Comparison of ENCODE assay signal across 8 mouse cellular contexts in genomic region chr6:143174906-143175656, GRCm38 (mm10). TPM values are rescaled to one million over a fixed set of nuclear protein-coding genes. Genes with fewer than 3 reads are reported as not detected.
DNase-seq lines count a peak whose midpoint lies in the region; ATAC-seq and TF ChIP-seq lines count a peak whose summit lies in the region.

No protein-coding gene starts in this region.

- 57% methylated on average over 3 of the region's 3 CpGs for WGBS in hindbrain, embryonic 10.5 days
- WGBS in hindbrain, embryonic 13.5 days = 44% methylated on average over 3 of the region's 3 CpGs
- 27% methylated on average over 3 of the region's 3 CpGs for WGBS in limb, embryonic 15.5 days

- no peak overlapping the region for H3K9ac ChIP-seq in hindbrain, embryonic 13.5 days
- H3K9ac ChIP-seq in MEL (ENCODE audit: control insufficient read depth, low read depth, low read length, poor library complexity, severe bottlenecking) = no peak overlapping the region
- H3K9ac ChIP-seq in limb, embryonic 15.5 days = no peak overlapping the region

- no peak overlapping the region for H3K4me2 ChIP-seq in hindbrain, embryonic 13.5 days
- no peak overlapping the region for H3K4me2 ChIP-seq in limb, embryonic 15.5 days

- 0 out of 2 replicates have a peak, but pooled peaks cover 8% of the 10 kb centered on the region for H3K4me1 ChIP-seq in hindbrain, embryonic 10.5 days (replicated peaks)
- peaks cover 29% of the 10 kb centered on the region for H3K4me1 ChIP-seq in hindbrain, embryonic 13.5 days (replicated peaks)
- H3K4me1 ChIP-seq in MEL (ENCODE audit: control insufficient read depth in 1 of 2, insufficient read depth in 2 of 2, low read length in 2 of 2) = peaks cover 0 to 1% of the 10 kb centered on the region in 2 experiments; a peak in 2 of 4 replicates
- H3K4me1 ChIP-seq in cortical plate, adult 2 months (ENCODE audit: control insufficient read depth, insufficient read depth, low read length) = peaks cover 8% of the 10 kb centered on the region
- peaks cover 25% of the 10 kb centered on the region for H3K4me1 ChIP-seq in limb, embryonic 15.5 days

- no peak overlapping the region for H3K4me3 ChIP-seq in hindbrain, embryonic 10.5 days
- H3K4me3 ChIP-seq in hindbrain, embryonic 13.5 days = no peak overlapping the region
- no peak overlapping the region for H3K4me3 ChIP-seq in MEL (ENCODE audit: control insufficient read depth in 1 of 2, insufficient read depth in 1 of 2, low read depth in 2 of 2, low read length in 2 of 2)
- no peak overlapping the region for H3K4me3 ChIP-seq in cortical plate, adult 2 months (ENCODE audit: insufficient read depth, low read length)
- H3K4me3 ChIP-seq in limb, embryonic 15.5 days = no peak overlapping the region

- peak; percentile 15 to 82 (median 75); a peak in 5 of 6 replicates for TF ChIP-seq CTCF in MEL (IDR thresholded peaks at IDR 0.05 in 2 of 3, conservative IDR thresholded peaks at IDR 0.05 in 1 of 3; ENCODE audit: control insufficient read depth in 1 of 3, insufficient read depth in 1 of 3, low read depth in 2 of 3, low read length in 3 of 3, poor library complexity in 1 of 3, severe bottlenecking in 1 of 3)
- peak; percentile 55 for TF ChIP-seq CTCF in cortical plate, adult 2 months (IDR thresholded peaks at IDR 0.05; ENCODE audit: extremely low read depth, insufficient read depth, low read length)

- peaks cover 53% of the 10 kb centered on the region for H3K36me3 ChIP-seq in hindbrain, embryonic 10.5 days
- peaks cover 21% of the 10 kb centered on the region for H3K36me3 ChIP-seq in hindbrain, embryonic 13.5 days
- H3K36me3 ChIP-seq in MEL (ENCODE audit: control insufficient read depth in 1 of 2, insufficient read depth in 2 of 2, low read length in 2 of 2) = peaks cover 6 to 22% of the 10 kb centered on the region in 2 experiments
- peaks cover 10% of the 10 kb centered on the region for H3K36me3 ChIP-seq in limb, embryonic 15.5 days

- H3K27ac ChIP-seq in hindbrain, embryonic 10.5 days = no peak overlapping the region
- H3K27ac ChIP-seq in hindbrain, embryonic 13.5 days = no peak overlapping the region
- H3K27ac ChIP-seq in MEL (ENCODE audit: control insufficient read depth, low read depth, low read length) = no peak overlapping the region
- H3K27ac ChIP-seq in cortical plate, adult 2 months (ENCODE audit: insufficient read depth, low read length) = no peak overlapping the region
- H3K27ac ChIP-seq in limb, embryonic 15.5 days = peak overlapping the region; percentile 47; the same call in 1 of the 2 replicates

- TF ChIP-seq EP300 in MEL (IDR thresholded peaks at IDR 0.05; ENCODE audit: low read depth in 1 of 2, low read length in 2 of 2) = no peak

- H3K27me3 ChIP-seq in hindbrain, embryonic 10.5 days (ENCODE audit: insufficient read depth, poor library complexity, severe bottlenecking) = no peaks in the 10 kb centered on the region
- H3K27me3 ChIP-seq in hindbrain, embryonic 13.5 days = no peaks in the 10 kb centered on the region
- no peaks in the 10 kb centered on the region for H3K27me3 ChIP-seq in MEL (ENCODE audit: control insufficient read depth in 1 of 2, insufficient read depth in 2 of 2, low read length in 2 of 2)
- no peaks in the 10 kb centered on the region for H3K27me3 ChIP-seq in limb, embryonic 15.5 days

- peak; percentile 27 for DNase-seq in hindbrain, embryonic 10.5 days (ENCODE audit: low spot score)
- peak; percentile 68 for DNase-seq in MEL (ENCODE audit: low read depth, low spot score)
- peak; percentile 74 for DNase-seq in induced T-regulatory cell, adult 2 months (ENCODE audit: low read depth)
- DNase-seq in neural tube, embryonic 10.5 days (ENCODE audit: extremely low spot score, low spot score) = peak; percentile 31
- no peak for DNase-seq in urinary bladder, postnatal 10 days (ENCODE audit: low spot score)

- H3K79me2 ChIP-seq in MEL (ENCODE audit: control insufficient read depth, insufficient read depth, low read length, poor library complexity) = peaks cover 54% of the 10 kb centered on the region

- ATAC-seq in hindbrain, embryonic 13.5 days (ENCODE audit: low FRiP score) = no peak
- peak; percentile 59; the same call in 1 of the 2 replicates for ATAC-seq in limb, embryonic 15.5 days (ENCODE audit: insufficient number of reproducible peaks, low FRiP score, low TSS enrichment, low read depth)

- H3K9me3 ChIP-seq in hindbrain, embryonic 10.5 days = no peaks in the 10 kb centered on the region
- no peaks in the 10 kb centered on the region for H3K9me3 ChIP-seq in hindbrain, embryonic 13.5 days
- no peaks in the 10 kb centered on the region for H3K9me3 ChIP-seq in MEL (replicated peaks; ENCODE audit: insufficient read depth, low read length)
- H3K9me3 ChIP-seq in limb, embryonic 15.5 days = no peaks in the 10 kb centered on the region

- peak; percentile 83 for TF ChIP-seq RAD21 in MEL (IDR thresholded peaks at IDR 0.05; ENCODE audit: low read depth, low read length)

- TF ChIP-seq POLR2A in MEL (IDR thresholded peaks at IDR 0.05; ENCODE audit: control insufficient read depth in 1 of 2, insufficient read depth in 1 of 2, low read depth in 1 of 2, low read length in 2 of 2, poor library complexity in 1 of 2) = 0 out of 4 replicates have a peak, but pooled peaks of 1 of the 2 experiments have one; percentile 17
- no peak for TF ChIP-seq POLR2A in cortical plate, adult 2 months (IDR thresholded peaks at IDR 0.05; ENCODE audit: extremely low read depth, insufficient read depth, low read length)

TF ChIP-seq in MEL, 35 proteins besides CTCF, POLR2A, EP300 and RAD21:
- TF ChIP-seq POLR2AphosphoS2 (IDR thresholded peaks at IDR 0.05; ENCODE audit: low read length) (0 out of 2 replicates have a peak, but pooled peaks have one; percentile 10), ZC3H11A (IDR thresholded peaks at IDR 0.05; ENCODE audit: low read depth, low read length) (peak; percentile 64), SMC3 (IDR thresholded peaks at IDR 0.05; ENCODE audit: low read depth, low read length) (peak; percentile 74), ZMIZ1 (IDR thresholded peaks at IDR 0.05; ENCODE audit: low read depth, low read length) (no peak), NELFE (IDR thresholded peaks at IDR 0.05; ENCODE audit: low read depth, low read length) (no peak), MAZ (IDR thresholded peaks at IDR 0.05; ENCODE audit: low read depth, low read length) (0 out of 2 replicates have a peak, but pooled peaks have one; percentile 20)

RNA-seq across cellular contexts. Expression of gene Etnk1, which starts 8.1 kb away (rescaled TPM):
- polyA plus RNA-seq in hindbrain, embryonic 10.5 days (2016; fragmentation: Nextera tagmentation; extraction: Ambion mirVana) = 19.7 and 22.9 TPM in 2 replicates
- polyA plus RNA-seq in hindbrain, embryonic 13.5 days (2015; fragmentation: Nextera tagmentation; extraction: Ambion mirVana) = 35.2 and 36.3 TPM in 2 replicates
- total RNA-seq in MEL (2012; rRNA removed) = 33.6 and 38.1 TPM in 2 replicates
- polyA plus RNA-seq in MEL (2012; ENCODE audit: insufficient read depth in 1 of 2, insufficient read length in 2 of 2, low read depth in 1 of 2, low replicate concordance in 2 of 2, missing spikeins in 1 of 2) = 10 to 100 TPM; 29.9 to 37.0 TPM
- polyA plus RNA-seq in cortical plate, adult 2 months (2012; rRNA removed) = 172 and 174 TPM in 2 replicates
- 12.5 and 16.1 TPM in 2 replicates for polyA plus RNA-seq in limb, embryonic 15.5 days (2015; fragmentation: Nextera tagmentation; extraction: Ambion mirVana)
